Mouse (Mus musculus): Measurements from ENCODE around the gene Smpd1. TPM values are rescaled to one million over a fixed set of nuclear protein-coding genes. Genes with fewer than 3 reads are reported as not detected.

Gene Smpd1
- polyA plus RNA-seq, 1 experiment from 2014 or later = 52.4 TPM

DNA sequence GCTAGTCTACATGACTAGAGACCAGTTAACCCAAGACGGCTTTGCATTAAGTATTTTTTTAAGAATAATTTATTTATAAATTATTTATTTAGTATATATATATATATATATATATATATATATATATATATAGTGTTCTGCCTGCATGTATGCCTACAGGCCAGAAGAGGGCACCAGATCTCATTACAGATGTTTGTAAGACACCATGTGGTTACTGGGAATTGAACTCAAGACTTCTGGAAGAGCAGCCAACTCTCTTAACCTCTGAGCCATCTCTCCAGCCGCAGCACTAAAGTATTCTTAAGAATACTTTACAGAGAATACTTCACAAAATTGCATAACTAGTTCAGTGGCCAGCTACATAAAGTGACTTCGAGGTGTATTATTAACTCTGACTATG lies 20.0 kb upstream of the Smpd1 start:
- H3K36me3 ChIP-seq = no peaks in the 10 kb centered on the region
- no peaks in the 10 kb centered on the region for H3K27me3 ChIP-seq (ENCODE audit: insufficient read depth, poor library complexity, severe bottlenecking)
- no peak overlapping the region for H3K4me3 ChIP-seq
- no peak for DNase-seq (ENCODE audit: low spot score)
- H3K27ac ChIP-seq = no peak overlapping the region
- H3K4me1 ChIP-seq (replicated peaks) = no peaks in the 10 kb centered on the region
- no peaks in the 10 kb centered on the region for H3K9me3 ChIP-seq
- WGBS = 86% methylated on average over 3 of the region's 3 CpGs

- no peak overlapping the region for H3K27ac ChIP-seq
- no peaks in the 10 kb centered on the region for H3K4me1 ChIP-seq (replicated peaks)
- no peak for DNase-seq (ENCODE audit: low spot score)
- H3K4me3 ChIP-seq = no peak overlapping the region
- no peaks in the 10 kb centered on the region for H3K36me3 ChIP-seq
- H3K9me3 ChIP-seq = no peaks in the 10 kb centered on the region
- H3K27me3 ChIP-seq (ENCODE audit: insufficient read depth, poor library complexity, severe bottlenecking) = no peaks in the 10 kb centered on the region
- WGBS = 80% methylated on average over 8 of the region's 8 CpGs
Observed at GRCm38 (mm10) chr7:105545986-105546385, 8.2 kb upstream of the Smpd1 start.

DNA sequence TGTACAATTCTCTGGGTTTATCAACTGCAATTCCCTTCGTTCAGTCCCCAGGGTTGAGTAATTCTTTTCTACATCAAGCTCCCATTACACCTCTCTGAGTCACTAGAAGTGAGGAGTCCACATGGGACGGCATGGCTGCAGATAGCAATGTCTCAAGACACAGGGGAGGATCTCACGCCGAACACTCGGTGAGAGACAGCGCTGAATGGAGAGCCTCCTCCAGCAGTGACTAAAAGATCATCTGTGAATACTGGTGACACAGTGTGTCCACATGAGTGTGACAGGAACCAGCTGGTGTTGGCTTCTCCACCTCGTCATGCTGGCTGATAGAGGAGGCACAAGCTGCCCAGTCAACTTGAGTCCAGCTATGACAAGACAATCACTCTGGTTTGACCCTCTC lies 6.2 kb upstream of the Smpd1 start:
- Histone ChIP-seq H3K27me3 (ENCODE audit: insufficient read depth, poor library complexity, severe bottlenecking) (no peaks in the 10 kb centered on the region), H3K4me1 (replicated peaks) (no peaks in the 10 kb centered on the region), H3K9me3 (no peaks in the 10 kb centered on the region), H3K27ac (no peak overlapping the region), H3K36me3 (no peaks in the 10 kb centered on the region), H3K4me3 (no peak overlapping the region)
- WGBS = 85% methylated on average over 7 of the region's 7 CpGs
- DNase-seq (ENCODE audit: low spot score) = no peak

DNA sequence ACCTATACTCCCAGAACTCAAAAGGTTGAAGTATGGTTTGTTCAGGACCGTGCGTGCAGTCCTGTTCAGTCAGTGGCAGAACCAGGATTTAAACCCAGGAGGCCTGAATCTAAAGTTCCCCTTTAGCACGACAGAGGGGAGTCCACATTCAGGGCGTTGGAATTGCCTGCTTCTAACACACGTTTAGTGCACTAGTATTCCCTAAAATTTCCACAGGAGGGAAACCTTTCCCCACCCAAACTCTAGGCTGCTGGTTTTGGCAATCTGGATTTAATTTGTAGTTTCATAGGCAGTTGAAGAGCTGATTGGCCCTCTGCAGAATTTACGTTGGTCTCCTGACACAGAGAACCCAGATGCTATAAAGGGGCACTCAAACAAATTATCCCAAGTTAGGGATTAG lies 5.1 kb upstream of the Smpd1 start:
- H3K27me3 ChIP-seq (ENCODE audit: insufficient read depth, poor library complexity, severe bottlenecking) = no peaks in the 10 kb centered on the region
- H3K4me3 ChIP-seq = no peak overlapping the region
- peak; percentile 22 for DNase-seq (ENCODE audit: low spot score)
- WGBS = 49% methylated on average over 6 of the region's 6 CpGs
- no peak overlapping the region for H3K27ac ChIP-seq
- peaks cover 4% of the 10 kb centered on the region; the same call in 1 of the 2 replicates for H3K4me1 ChIP-seq (replicated peaks)
- H3K36me3 ChIP-seq = no peaks in the 10 kb centered on the region
- no peaks in the 10 kb centered on the region for H3K9me3 ChIP-seq

- H3K4me1 ChIP-seq (replicated peaks) = peaks cover 29% of the 10 kb centered on the region
- no peaks in the 10 kb centered on the region for H3K27me3 ChIP-seq (ENCODE audit: insufficient read depth, poor library complexity, severe bottlenecking)
- H3K36me3 ChIP-seq = peaks cover 23% of the 10 kb centered on the region
- peak overlapping the region; percentile 76 for H3K4me3 ChIP-seq
- H3K27ac ChIP-seq = peak overlapping the region; percentile 90
- WGBS = 30% methylated on average over 27 of the region's 27 CpGs
- no peaks in the 10 kb centered on the region for H3K9me3 ChIP-seq
- no peak for DNase-seq (ENCODE audit: low spot score)
Observed at GRCm38 (mm10) chr7:105553456-105554211, 526 bp upstream of the Smpd1 start.

DNA sequence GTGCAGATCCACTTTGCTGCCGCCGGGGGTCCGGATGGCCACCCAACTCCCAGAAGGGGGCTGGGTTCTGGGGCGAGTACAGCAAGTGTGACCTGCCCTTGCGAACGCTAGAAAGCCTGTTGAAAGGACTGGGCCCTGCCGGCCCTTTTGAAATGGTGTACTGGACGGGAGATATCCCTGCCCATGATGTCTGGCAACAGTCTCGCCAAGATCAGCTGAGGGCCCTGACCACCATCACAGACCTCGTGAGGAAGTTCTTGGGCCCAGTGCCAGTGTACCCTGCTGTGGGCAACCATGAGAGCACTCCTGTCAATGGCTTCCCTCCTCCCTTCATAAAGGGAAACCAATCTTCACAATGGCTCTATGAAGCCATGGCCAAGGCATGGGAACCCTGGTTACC lies 1.4 kb downstream of the Smpd1 start:
- Histone ChIP-seq H3K27ac (no peak overlapping the region), H3K9me3 (no peaks in the 10 kb centered on the region), H3K4me1 (replicated peaks) (peaks cover 29% of the 10 kb centered on the region), H3K4me3 (peak overlapping the region; percentile 76; the same call in 1 of the 2 replicates), H3K27me3 (ENCODE audit: insufficient read depth, poor library complexity, severe bottlenecking) (no peaks in the 10 kb centered on the region), H3K36me3 (peaks cover 41% of the 10 kb centered on the region)
- DNase-seq (ENCODE audit: low spot score) = no peak
- 88% methylated on average over 10 of the region's 10 CpGs for WGBS

DNA sequence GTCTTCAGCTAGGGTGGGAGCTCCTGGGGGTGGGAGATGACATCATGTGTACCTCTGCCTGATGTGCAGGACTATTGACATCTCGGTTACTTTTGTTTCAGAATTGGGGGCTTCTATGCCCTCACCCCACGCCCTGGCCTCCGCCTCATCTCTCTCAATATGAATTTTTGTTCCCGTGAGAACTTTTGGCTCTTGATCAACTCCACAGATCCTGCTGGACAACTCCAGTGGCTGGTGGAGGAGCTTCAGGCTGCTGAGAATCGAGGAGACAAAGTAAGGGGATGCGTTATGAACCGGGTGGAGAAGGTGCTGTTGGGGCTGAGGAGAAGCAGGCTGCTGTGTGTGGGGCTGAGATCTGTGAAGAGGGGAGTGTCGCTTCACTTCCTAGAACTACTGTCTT lies 2.2 kb downstream of the Smpd1 start:
- H3K4me1 ChIP-seq (replicated peaks) = peaks cover 29% of the 10 kb centered on the region
- WGBS = 89% methylated on average over 8 of the region's 8 CpGs
- peaks cover 50% of the 10 kb centered on the region for H3K36me3 ChIP-seq
- H3K4me3 ChIP-seq = no peak overlapping the region
- H3K27ac ChIP-seq = no peak overlapping the region
- no peaks in the 10 kb centered on the region for H3K9me3 ChIP-seq
- no peaks in the 10 kb centered on the region for H3K27me3 ChIP-seq (ENCODE audit: insufficient read depth, poor library complexity, severe bottlenecking)
- DNase-seq (ENCODE audit: low spot score) = no peak

DNA sequence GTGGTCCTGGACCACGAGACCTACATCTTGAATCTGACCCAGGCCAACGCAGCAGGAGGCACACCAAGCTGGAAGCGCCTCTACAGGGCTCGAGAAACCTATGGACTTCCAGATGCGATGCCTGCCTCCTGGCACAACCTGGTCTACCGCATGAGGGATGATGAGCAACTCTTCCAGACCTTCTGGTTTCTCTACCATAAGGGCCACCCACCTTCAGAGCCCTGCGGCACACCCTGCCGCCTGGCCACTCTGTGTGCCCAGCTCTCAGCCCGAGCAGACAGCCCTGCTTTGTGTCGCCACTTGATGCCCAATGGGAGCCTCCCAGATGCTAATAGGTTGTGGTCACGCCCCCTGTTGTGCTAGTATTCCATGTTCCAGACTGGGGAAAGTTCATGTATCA lies 3.5 kb downstream of the Smpd1 start:
- Histone ChIP-seq H3K4me1 (replicated peaks) (peaks cover 29% of the 10 kb centered on the region), H3K9me3 (no peaks in the 10 kb centered on the region), H3K36me3 (peaks cover 62% of the 10 kb centered on the region), H3K27ac (no peak overlapping the region), H3K4me3 (no peak overlapping the region), H3K27me3 (ENCODE audit: insufficient read depth, poor library complexity, severe bottlenecking) (no peaks in the 10 kb centered on the region)
- no peak for DNase-seq (ENCODE audit: low spot score)
- WGBS = 80% methylated on average over 11 of the region's 11 CpGs

DNA sequence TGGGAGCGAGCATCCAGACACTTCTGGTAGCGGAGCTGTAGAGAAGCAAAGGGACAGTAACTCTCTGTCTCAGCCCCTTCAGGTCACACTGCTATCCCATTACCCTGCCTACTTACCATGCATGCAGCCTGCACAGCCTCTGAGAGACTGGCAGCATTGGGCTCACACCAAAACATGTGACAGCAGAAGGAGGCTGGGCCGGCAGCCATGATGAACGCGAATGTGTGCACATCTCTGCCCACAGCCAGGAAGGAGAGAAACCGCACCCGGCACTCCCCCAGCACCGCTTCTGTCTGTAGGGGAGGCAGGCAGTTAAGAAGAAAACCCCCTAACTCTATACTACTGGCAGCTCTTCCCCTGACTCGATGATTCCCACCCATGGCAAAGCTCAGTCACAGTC lies 4.9 kb downstream of the Smpd1 start:
- Histone ChIP-seq H3K27ac (no peak overlapping the region), H3K27me3 (ENCODE audit: insufficient read depth, poor library complexity, severe bottlenecking) (no peaks in the 10 kb centered on the region), H3K4me1 (replicated peaks) (peaks cover 25% of the 10 kb centered on the region), H3K9me3 (no peaks in the 10 kb centered on the region), H3K36me3 (peaks cover 73% of the 10 kb centered on the region), H3K4me3 (no peak overlapping the region)
- WGBS = 90% methylated on average over 9 of the region's 9 CpGs
- DNase-seq (ENCODE audit: low spot score) = no peak

- DNase-seq (ENCODE audit: low spot score) = no peak
- no peaks in the 10 kb centered on the region for H3K9me3 ChIP-seq
- 91% methylated on average over 3 of the region's 3 CpGs for WGBS
- peaks cover 96% of the 10 kb centered on the region for H3K36me3 ChIP-seq
- H3K4me1 ChIP-seq (replicated peaks) = no peaks in the 10 kb centered on the region
- H3K27me3 ChIP-seq (ENCODE audit: insufficient read depth, poor library complexity, severe bottlenecking) = no peaks in the 10 kb centered on the region
- H3K4me3 ChIP-seq = no peak overlapping the region
- H3K27ac ChIP-seq = no peak overlapping the region
Observed at GRCm38 (mm10) chr7:105562317-105562716, 8.2 kb downstream of the Smpd1 start.

GRCm38 (mm10) chr7:105563367-105563766 lies 9.2 kb downstream of the Smpd1 start:
- WGBS = 87% methylated on average over 3 of the region's 3 CpGs
- no peak for DNase-seq (ENCODE audit: low spot score)
- H3K27me3 ChIP-seq (ENCODE audit: insufficient read depth, poor library complexity, severe bottlenecking) = no peaks in the 10 kb centered on the region
- H3K4me1 ChIP-seq (replicated peaks) = peaks cover 1% of the 10 kb centered on the region
- no peak overlapping the region for H3K27ac ChIP-seq
- H3K36me3 ChIP-seq = peaks cover 92% of the 10 kb centered on the region
- no peak overlapping the region for H3K4me3 ChIP-seq
- H3K9me3 ChIP-seq = no peaks in the 10 kb centered on the region

DNA sequence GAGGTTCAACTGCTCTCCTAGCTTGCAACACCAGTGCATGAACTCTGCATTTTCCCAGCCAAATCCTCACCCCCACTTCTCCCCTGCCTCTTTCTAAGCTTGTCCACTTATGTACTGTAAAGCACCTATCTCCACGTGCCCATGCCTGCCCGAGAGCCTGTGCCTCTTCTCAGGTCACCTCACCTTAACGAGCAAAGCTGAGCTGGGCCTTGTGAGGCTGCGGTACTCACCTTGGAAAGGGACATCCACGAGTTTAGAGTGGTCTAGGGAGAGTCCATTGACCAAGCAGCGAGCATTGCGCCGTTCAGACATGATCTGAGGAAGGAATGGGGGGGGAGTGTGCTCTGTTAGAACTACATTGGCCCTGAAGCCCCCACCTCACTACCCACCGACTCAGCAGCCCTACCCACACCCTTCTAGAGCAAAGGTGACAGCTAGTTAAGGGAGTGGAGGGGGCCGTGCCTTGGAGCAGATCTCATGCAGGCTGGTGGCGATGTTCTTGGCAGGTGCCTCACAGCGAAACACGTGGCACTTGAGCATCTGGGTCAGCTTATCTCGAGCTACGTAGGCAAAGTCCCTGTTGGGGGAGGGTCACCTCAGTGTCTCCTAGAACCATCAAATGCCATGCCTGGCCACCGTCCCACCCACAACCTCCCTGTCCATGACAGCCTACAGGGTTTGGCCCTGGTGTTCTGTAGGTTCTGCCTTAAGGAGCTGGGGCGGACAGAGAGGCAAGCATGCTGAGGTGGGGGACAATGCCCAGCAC lies 11.1 kb downstream of the Smpd1 start:
- H3K4me3 ChIP-seq = no peak overlapping the region
- H3K36me3 ChIP-seq = peaks cover 73% of the 10 kb centered on the region
- whole genome bisulfite sequencing = 90% methylated on average over 17 of the region's 17 CpGs
- DNase-seq (ENCODE audit: low spot score) = no peak
- no peaks in the 10 kb centered on the region for H3K27me3 ChIP-seq (ENCODE audit: insufficient read depth, poor library complexity, severe bottlenecking)
- peaks cover 20% of the 10 kb centered on the region for H3K4me1 ChIP-seq (replicated peaks)
- no peaks in the 10 kb centered on the region for H3K9me3 ChIP-seq
- no peak overlapping the region for H3K27ac ChIP-seq

GRCm38 (mm10) chr7:105568583-105568982 lies 14.4 kb downstream of the Smpd1 start:
- peak; percentile 25 for DNase-seq (ENCODE audit: low spot score)
- Histone ChIP-seq H3K4me1 (replicated peaks) (peaks cover 28% of the 10 kb centered on the region), H3K27me3 (ENCODE audit: insufficient read depth, poor library complexity, severe bottlenecking) (no peaks in the 10 kb centered on the region), H3K9me3 (no peaks in the 10 kb centered on the region), H3K36me3 (peaks cover 60% of the 10 kb centered on the region), H3K27ac (peak overlapping the region; percentile 72), H3K4me3 (peak overlapping the region; percentile 23; the same call in 1 of the 2 replicates)
- 17% methylated on average over 7 of the region's 7 CpGs for WGBS
